Mouse (Mus musculus) hindbrain, embryonic 15.5 days (tissue): ENCODE results near the gene Itgad. TPM values are rescaled to one million over a fixed set of nuclear protein-coding genes. Genes with fewer than 3 reads are reported as not detected.

Source experiments
- ATAC-seq: fragments of 200-750 bp; cut with Nextera tagmentation; 2 replicates; pipeline ENCODE4 v1.8.0; 2017; ENCODE audit warnings: low read depth, moderate number of reproducible peaks, moderate TSS enrichment; ENCODE audit not compliant: low FRiP score
- H3K27ac ChIP-seq: fragments of 300-500 bp; sonication (generic); replicated peaks from 2 replicates; pipeline ENCODE4 v1.5.1; 2015; ENCODE audit warnings: mild to moderate bottlenecking, inconsistent platforms
- H3K27me3 ChIP-seq: fragments of 300-500 bp; sonication (generic); 2 replicates; pipeline ENCODE4 v1.6.1; 2015; ENCODE audit warnings: control low read depth, inconsistent platforms
- H3K36me3 ChIP-seq: fragments of 300-500 bp; sonication (generic); 2 replicates; pipeline ENCODE4 v1.6.1; 2015; ENCODE audit warnings: control low read depth, inconsistent platforms
- H3K4me1 ChIP-seq: fragments of 300-500 bp; sonication (generic); replicated peaks from 2 replicates; pipeline ENCODE4 v1.6.1; 2015; ENCODE audit warnings: control low read depth, inconsistent platforms
- H3K4me2 ChIP-seq: fragments of 300-500 bp; sonication (generic); 2 replicates; pipeline ENCODE4 v1.6.1; 2015; ENCODE audit warnings: moderate library complexity, mild to moderate bottlenecking, inconsistent platforms
- H3K4me3 ChIP-seq: fragments of 300-500 bp; sonication (generic); 2 replicates; pipeline ENCODE4 v1.5.1; 2015; ENCODE audit warnings: mild to moderate bottlenecking, inconsistent platforms
- H3K9ac ChIP-seq: fragments of 300-500 bp; sonication (generic); 2 replicates; pipeline ENCODE4 v1.6.1; 2015; ENCODE audit warnings: inconsistent platforms
- H3K9me3 ChIP-seq: fragments of 300-500 bp; sonication (generic); 2 replicates; pipeline ENCODE4 v1.6.1; 2016; ENCODE audit warnings: control low read depth, inconsistent platforms
- WGBS: fragments of 180-500 bp; shearing (Covaris S2); methylation state at CpG from one replicate; pipeline ENCODE4 v1.1.7; 2015; 5-methylcytosine and 5-hydroxymethylcytosine counted together
- polyA plus RNA-seq: library from polyadenylated mRNA; unstranded; fragments of >200 nt; fragmentation: Nextera tagmentation; extraction: Ambion mirVana; gene quantifications from 2 replicates; pipeline ENCODE4 v1.2.1, GENCODE M21; 2015

Gene Itgad
- not detected in 2 replicates for polyA plus RNA-seq

- Histone ChIP-seq H3K4me1 (no peaks in the 10 kb centered on the region), H3K4me3 (no peak within 1 kb of the TSS), H3K27ac (no peak within 1 kb of the TSS), H3K27me3 (no peaks in the 10 kb centered on the region), H3K9ac (no peak within 1 kb of the TSS), H3K9me3 (no peaks in the 10 kb centered on the region), H3K36me3 (no peaks in the 10 kb centered on the region), H3K4me2 (no peak within 1 kb of the TSS)
- no peak for ATAC-seq
- 93% methylated on average over 21 of the region's 21 CpGs for WGBS
These were observed at the start of gene Itgad for GRCm38 (mm10) chr7:128154076-128154475. Gene Itgad, plus strand, starts transcription at chr7:128154376.

GRCm38 (mm10) chr7:128105246-128105645 is 48.9 kb upstream of the Itgad start:
- Histone ChIP-seq H3K36me3 (no peaks in the 10 kb centered on the region), H3K9ac (no peak overlapping the region), H3K4me2 (no peak overlapping the region), H3K9me3 (no peaks in the 10 kb centered on the region), H3K4me1 (no peaks in the 10 kb centered on the region), H3K27ac (no peak overlapping the region), H3K4me3 (no peak overlapping the region), H3K27me3 (no peaks in the 10 kb centered on the region)
- 60% methylated on average over 4 of the region's 4 CpGs for WGBS
- ATAC-seq = no peak

GRCm38 (mm10) chr7:128107462-128107861 is 46.7 kb upstream of the Itgad start:
- Histone ChIP-seq H3K4me2 (no peak overlapping the region), H3K36me3 (no peaks in the 10 kb centered on the region), H3K9me3 (no peaks in the 10 kb centered on the region), H3K27ac (no peak overlapping the region), H3K9ac (no peak overlapping the region), H3K4me3 (no peak overlapping the region), H3K27me3 (no peaks in the 10 kb centered on the region), H3K4me1 (no peaks in the 10 kb centered on the region)
- ATAC-seq = no peak
- 95% methylated on average over 7 of the region's 7 CpGs for WGBS

- no peaks in the 10 kb centered on the region for H3K36me3 ChIP-seq
- ATAC-seq = no peak
- no peak overlapping the region for H3K4me3 ChIP-seq
- no peaks in the 10 kb centered on the region for H3K27me3 ChIP-seq
- no peak overlapping the region for H3K4me2 ChIP-seq
- WGBS = 63% methylated on average over 2 of the region's 2 CpGs
- H3K9me3 ChIP-seq = no peaks in the 10 kb centered on the region
- no peaks in the 10 kb centered on the region for H3K4me1 ChIP-seq
- no peak overlapping the region for H3K9ac ChIP-seq
- H3K27ac ChIP-seq = no peak overlapping the region
These were observed 43.9 kb upstream of the Itgad start for GRCm38 (mm10) chr7:128110314-128110713.

GRCm38 (mm10) chr7:128112131-128112530 is 42.0 kb upstream of the Itgad start:
- Histone ChIP-seq H3K36me3 (no peaks in the 10 kb centered on the region), H3K4me3 (no peak overlapping the region), H3K27me3 (no peaks in the 10 kb centered on the region), H3K27ac (no peak overlapping the region), H3K4me2 (no peak overlapping the region), H3K9me3 (no peaks in the 10 kb centered on the region), H3K9ac (no peak overlapping the region), H3K4me1 (no peaks in the 10 kb centered on the region)
- ATAC-seq = no peak
- WGBS = 93% methylated on average over 11 of the region's 11 CpGs

GRCm38 (mm10) chr7:128114371-128115105 is 39.6 kb upstream of the Itgad start:
- Histone ChIP-seq H3K27me3 (no peaks in the 10 kb centered on the region), H3K4me1 (no peaks in the 10 kb centered on the region), H3K4me2 (no peak overlapping the region), H3K27ac (no peak overlapping the region), H3K9ac (no peak overlapping the region), H3K36me3 (no peaks in the 10 kb centered on the region), H3K9me3 (no peaks in the 10 kb centered on the region), H3K4me3 (no peak overlapping the region)
- 92% methylated on average over 11 of the region's 11 CpGs for WGBS
- no peak for ATAC-seq

- Histone ChIP-seq H3K4me3 (no peak overlapping the region), H3K27ac (no peak overlapping the region), H3K27me3 (no peaks in the 10 kb centered on the region), H3K9ac (no peak overlapping the region), H3K36me3 (no peaks in the 10 kb centered on the region), H3K9me3 (no peaks in the 10 kb centered on the region), H3K4me1 (no peaks in the 10 kb centered on the region), H3K4me2 (no peak overlapping the region)
- ATAC-seq = no peak
- 77% methylated on average over 5 of the region's 5 CpGs for WGBS
These were observed 38.8 kb upstream of the Itgad start for GRCm38 (mm10) chr7:128115211-128115958.

GRCm38 (mm10) chr7:128116396-128116795 is 37.8 kb upstream of the Itgad start:
- Histone ChIP-seq H3K27ac (no peak overlapping the region), H3K4me1 (no peaks in the 10 kb centered on the region), H3K9ac (no peak overlapping the region), H3K36me3 (no peaks in the 10 kb centered on the region), H3K4me2 (no peak overlapping the region), H3K9me3 (no peaks in the 10 kb centered on the region), H3K27me3 (no peaks in the 10 kb centered on the region), H3K4me3 (no peak overlapping the region)
- no peak for ATAC-seq
- WGBS = 95% methylated on average over 5 of the region's 5 CpGs

GRCm38 (mm10) chr7:128119726-128120490 is 34.3 kb upstream of the Itgad start:
- Histone ChIP-seq H3K27ac (no peak overlapping the region), H3K9me3 (no peaks in the 10 kb centered on the region), H3K9ac (no peak overlapping the region), H3K36me3 (no peaks in the 10 kb centered on the region), H3K4me2 (no peak overlapping the region), H3K4me3 (no peak overlapping the region), H3K27me3 (no peaks in the 10 kb centered on the region), H3K4me1 (no peaks in the 10 kb centered on the region)
- ATAC-seq = no peak
- 87% methylated on average over 6 of the region's 6 CpGs for WGBS

GRCm38 (mm10) chr7:128128741-128129720 is 25.1 kb upstream of the Itgad start, which contains the start of gene Itgax:
Gene Itgax, plus strand, starts transcription at chr7:128129547.
- 87% methylated on average over 8 of the region's 8 CpGs for WGBS

GRCm38 (mm10) chr7:128132148-128132547 is 22.0 kb upstream of the Itgad start:
- WGBS = 89% methylated on average over 5 of the region's 5 CpGs
- no peak for ATAC-seq
- Histone ChIP-seq H3K4me2 (no peak overlapping the region), H3K9me3 (no peaks in the 10 kb centered on the region), H3K27me3 (no peaks in the 10 kb centered on the region), H3K36me3 (no peaks in the 10 kb centered on the region), H3K9ac (no peak overlapping the region), H3K27ac (no peak overlapping the region), H3K4me1 (no peaks in the 10 kb centered on the region), H3K4me3 (no peak overlapping the region)

More at GRCm38 (mm10) chr7:128128741-128129720, 25.1 kb upstream of the Itgad start, which contains the start of gene Itgax:
- Histone ChIP-seq H3K4me2 (no peak within 1 kb of the TSS), H3K27ac (no peak within 1 kb of the TSS), H3K4me1 (no peaks in the 10 kb centered on the region), H3K36me3 (no peaks in the 10 kb centered on the region), H3K9ac (no peak within 1 kb of the TSS), H3K9me3 (no peaks in the 10 kb centered on the region), H3K27me3 (no peaks in the 10 kb centered on the region), H3K4me3 (no peak within 1 kb of the TSS)
- ATAC-seq = no peak
